Mouse (Mus musculus) liver, embryonic 13.5 days (tissue): Measurements from ENCODE around the gene Tmem216. TPM values are rescaled to one million over a fixed set of nuclear protein-coding genes. Genes with fewer than 3 reads are reported as not detected.

ENCODE experiments used
- polyA plus RNA-seq: library from polyadenylated mRNA; unstranded; fragments of >200 nt; fragmentation: Nextera tagmentation; extraction: Ambion mirVana; gene quantifications from 2 replicates; pipeline ENCODE4 v1.2.1, GENCODE M21; 2015

Tmem216 gene
- polyA plus RNA-seq, 1 experiment from 2014 or later, result 16.9 TPM

Other genes with a start within 250 kb of the Tmem216 start
- gene Syt7, start 167.1 kb downstream of the Tmem216 start, polyA plus RNA-seq, result 0.10 and 0.21 TPM in 2 replicates
- gene Lrrc10b, start 98.8 kb downstream of the Tmem216 start, polyA plus RNA-seq, result 0.06 TPM in 1 of 2 replicates, not detected in the other
- not detected in 2 replicates for gene Ppp1r32, start 73.3 kb downstream of the Tmem216 start, polyA plus RNA-seq
- gene Cpsf7, start 31.0 kb downstream of the Tmem216 start, polyA plus RNA-seq, result 9.7 and 13.5 TPM in 2 replicates
- gene Sdhaf2, start 30.1 kb downstream of the Tmem216 start, polyA plus RNA-seq, result 33.7 and 36.2 TPM in 2 replicates
- gene Cyb561a3, start 20.9 kb upstream of the Tmem216 start, polyA plus RNA-seq, result 10.6 and 12.4 TPM in 2 replicates
- gene Tmem138, start 21.1 kb upstream of the Tmem216 start, polyA plus RNA-seq, result 14.9 and 16.3 TPM in 2 replicates
- 156 and 177 TPM in 2 replicates for gene Ddb1, start 49.1 kb upstream of the Tmem216 start, polyA plus RNA-seq
- gene Tkfc, start 49.4 kb upstream of the Tmem216 start, polyA plus RNA-seq, result 9.4 and 10.8 TPM in 2 replicates
- 5.3 and 5.8 TPM in 2 replicates for gene Vwce, start 78.0 kb upstream of the Tmem216 start, polyA plus RNA-seq
- not detected in 2 replicates for gene Pga5, start 121.8 kb upstream of the Tmem216 start, polyA plus RNA-seq
- 10.4 and 12.1 TPM in 2 replicates for gene Vps37c, start 132.5 kb upstream of the Tmem216 start, polyA plus RNA-seq
- 0.08 TPM in 1 of 2 replicates, not detected in the other for gene Cd5, start 182.8 kb upstream of the Tmem216 start, polyA plus RNA-seq